Mouse (Mus musculus) heart, postnatal 0 days (tissue): ENCODE data around the gene Inka2.

Experiments
- CTCF ChIP-seq: IDR thresholded peaks from 2 replicates; pipeline ENCODE4 v1.5.1; 2016; ENCODE audit warnings: antibody characterized with exemption, control low read depth, low read depth
- EP300 ChIP-seq: IDR thresholded peaks from 2 replicates; pipeline ENCODE4 v1.6.1; 2016; ENCODE audit warnings: antibody characterized with exemption, low read depth

DNA sequence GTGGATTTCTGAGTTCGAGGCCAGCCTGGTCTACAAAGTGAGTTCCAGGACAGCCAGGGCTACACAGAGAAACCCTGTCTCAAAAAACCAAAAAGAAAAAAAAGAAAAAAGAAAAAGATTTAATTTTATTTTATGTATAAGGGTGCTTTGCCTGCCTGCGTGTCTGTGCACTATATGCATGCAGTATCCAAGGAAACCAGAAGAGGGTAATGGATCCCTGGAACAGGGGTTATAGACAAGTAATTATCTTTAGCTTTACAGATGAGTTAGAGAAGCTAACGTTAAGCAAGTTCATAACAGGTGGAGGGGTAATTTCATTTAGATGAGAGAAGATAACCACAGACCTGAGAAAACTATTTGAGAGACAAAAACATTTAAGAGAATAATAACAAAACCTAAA lies 49.8 kb downstream of the Inka2 start:
- no peak for TF ChIP-seq CTCF
- TF ChIP-seq EP300, result no peak
